Mouse (Mus musculus) cerebellum, postnatal 25 days (tissue): ENCODE data around the gene 2310050C09Rik.

Experiments used
- DNase-seq, 2 experiments: peaks; one replicate each; pipeline ENCODE4 v3.0.0; 2021; ENCODE audit warnings: mixed read lengths in 2 of 2

The 2310050C09Rik gene

GRCm38 (mm10) chr3:92870116-92870515 lies at the start of gene 2310050C09Rik:
TSS of gene 2310050C09Rik (minus strand) at chr3:92870216.
- no peak for DNase-seq

GRCm38 (mm10) chr3:92907571-92907970 lies 37.6 kb upstream of the 2310050C09Rik start:
- peak in 1 of 2 experiments; percentile 12 for DNase-seq

- no peak for DNase-seq
Observed at GRCm38 (mm10) chr3:92905182-92905581, 35.2 kb upstream of the 2310050C09Rik start.

GRCm38 (mm10) chr3:92903640-92904039 lies 33.6 kb upstream of the 2310050C09Rik start:
- no peak for DNase-seq

- peak in 1 of 2 experiments; percentile 31 for DNase-seq
Observed at GRCm38 (mm10) chr3:92902992-92903391, 33.0 kb upstream of the 2310050C09Rik start.

GRCm38 (mm10) chr3:92894489-92894888 lies 24.5 kb upstream of the 2310050C09Rik start:
- DNase-seq = no peak

GRCm38 (mm10) chr3:92894063-92894462 lies 24.0 kb upstream of the 2310050C09Rik start:
- no peak for DNase-seq

GRCm38 (mm10) chr3:92874180-92874579 lies 4.2 kb upstream of the 2310050C09Rik start:
- no peak for DNase-seq

GRCm38 (mm10) chr3:92851186-92851585 lies 18.8 kb downstream of the 2310050C09Rik start, which contains the start of gene Lce1l:
TSS of gene Lce1l (minus strand) at chr3:92851286.
- no peak for DNase-seq

GRCm38 (mm10) chr3:92827108-92827507 lies 42.9 kb downstream of the 2310050C09Rik start, which contains the start of gene Kprp:
TSS of gene Kprp (minus strand) at chr3:92827247.
- no peak for DNase-seq

GRCm38 (mm10) chr3:92825808-92826207 lies 44.2 kb downstream of the 2310050C09Rik start:
- no peak for DNase-seq
